Mouse (Mus musculus): ENCODE results near the gene Ccdc85a. TPM values are rescaled to one million over a fixed set of nuclear protein-coding genes. Genes with fewer than 3 reads are reported as not detected.
A peak's percentile ranks its signal among the peaks of the same experiment; 100 is the strongest.
"Not testable (repeated sequence)": the region's sequence is repeated elsewhere in the genome, so short reads cannot be mapped to it uniquely, and the experiment has no call there.

Ccdc85a gene
- polyA plus RNA-seq, 1 experiment from 2014 or later: 2.0 TPM

- Histone ChIP-seq H3K4me2 (replicated peaks; ENCODE audit: low read depth, low read length) (no peak overlapping the region), H3K27ac (ENCODE audit: low read depth, low read length) (no peak overlapping the region), H3K36me3 (ENCODE audit: control insufficient read depth, insufficient read depth, low read length) (no peaks in the 10 kb centered on the region), H3K9ac (ENCODE audit: low read depth, low read length) (no peak overlapping the region), H3K4me1 (ENCODE audit: control insufficient read depth, insufficient read depth, low read length) (no peaks in the 10 kb centered on the region), H3K9me3 (ENCODE audit: control insufficient read depth, low read length) (no peaks in the 10 kb centered on the region), H3K27me3 (ENCODE audit: control insufficient read depth, insufficient read depth, low read length) (no peaks in the 10 kb centered on the region), H3K4me3 (ENCODE audit: low read length) (no peak overlapping the region)
- ATAC-seq (ENCODE audit: low FRiP score, low TSS enrichment): no peak
Observed at GRCm38 (mm10) chr11:28375891-28376290, 208.2 kb downstream of the Ccdc85a start.

DNA sequence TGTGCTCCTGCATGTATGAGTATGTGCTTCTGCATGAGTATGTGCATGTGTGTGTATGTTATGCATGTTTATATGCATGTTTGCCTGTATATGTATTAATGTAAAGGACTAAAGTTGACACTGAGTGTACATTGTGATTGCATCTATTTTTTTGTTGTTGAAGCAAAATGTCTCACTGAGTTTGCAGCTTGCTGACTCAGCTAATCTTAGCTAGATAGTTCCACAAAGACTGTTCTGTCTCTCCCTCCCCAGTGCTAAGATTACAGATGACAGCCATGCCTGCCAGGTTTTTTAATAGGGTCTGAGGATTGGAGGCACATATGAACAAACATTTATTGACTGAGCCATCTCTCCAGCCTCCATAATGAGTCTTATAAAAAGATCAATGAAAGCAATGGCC lies 209.5 kb downstream of the Ccdc85a start:
- Histone ChIP-seq H3K4me3 (ENCODE audit: low read length) (no peak overlapping the region), H3K4me1 (ENCODE audit: control insufficient read depth, insufficient read depth, low read length) (no peaks in the 10 kb centered on the region), H3K27ac (ENCODE audit: low read depth, low read length) (no peak overlapping the region), H3K4me2 (replicated peaks; ENCODE audit: low read depth, low read length) (no peak overlapping the region), H3K36me3 (ENCODE audit: control insufficient read depth, insufficient read depth, low read length) (no peaks in the 10 kb centered on the region), H3K9ac (ENCODE audit: low read depth, low read length) (no peak overlapping the region), H3K27me3 (ENCODE audit: control insufficient read depth, insufficient read depth, low read length) (no peaks in the 10 kb centered on the region), H3K9me3 (ENCODE audit: control insufficient read depth, low read length) (no peaks in the 10 kb centered on the region)
- no peak for ATAC-seq (ENCODE audit: low FRiP score, low TSS enrichment)

- H3K9ac ChIP-seq (ENCODE audit: low read depth, low read length); H3K27ac ChIP-seq (ENCODE audit: low read depth, low read length); H3K4me3 ChIP-seq (ENCODE audit: low read length); ATAC-seq (ENCODE audit: low FRiP score, low TSS enrichment); H3K36me3 ChIP-seq (ENCODE audit: control insufficient read depth, insufficient read depth, low read length); H3K9me3 ChIP-seq (ENCODE audit: control insufficient read depth, low read length); H3K4me1 ChIP-seq (ENCODE audit: control insufficient read depth, insufficient read depth, low read length); H3K27me3 ChIP-seq (ENCODE audit: control insufficient read depth, insufficient read depth, low read length); H3K4me2 ChIP-seq (replicated peaks; ENCODE audit: low read depth, low read length): not testable (repeated sequence)
- 75% methylated on average over 5 of the region's 5 CpGs for WGBS
Observed at GRCm38 (mm10) chr11:28371381-28371780, 212.7 kb downstream of the Ccdc85a start.

DNA sequence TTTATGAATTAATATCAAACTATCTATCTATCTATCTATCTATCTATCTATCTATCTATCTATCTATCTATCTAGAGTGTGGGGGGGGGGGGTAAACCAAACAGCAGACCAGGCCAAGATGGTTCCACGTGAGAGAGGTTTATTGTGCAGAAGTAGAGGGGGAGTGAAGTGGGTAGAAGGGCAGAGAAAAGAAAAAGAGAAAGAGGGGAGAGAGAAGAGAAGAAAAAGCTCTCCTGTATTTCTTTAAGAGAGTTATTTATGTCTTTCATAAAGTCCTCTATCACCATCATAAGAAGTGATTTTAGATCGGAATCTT lies 218.2 kb downstream of the Ccdc85a start:
- H3K4me2 ChIP-seq (replicated peaks; ENCODE audit: low read depth, low read length): peak overlapping the region; percentile 46
- H3K27me3 ChIP-seq (ENCODE audit: control insufficient read depth, insufficient read depth, low read length): no peaks in the 10 kb centered on the region
- H3K9me3 ChIP-seq (ENCODE audit: control insufficient read depth, low read length): no peaks in the 10 kb centered on the region
- H3K9ac ChIP-seq (ENCODE audit: low read depth, low read length): peak overlapping the region; percentile 48; the same call in 1 of the 2 replicates
- no peak overlapping the region; the same call in 1 of the 2 replicates for H3K4me3 ChIP-seq (ENCODE audit: low read length)
- whole genome bisulfite sequencing: 59% methylated on average over 2 of the region's 2 CpGs
- H3K4me1 ChIP-seq (ENCODE audit: control insufficient read depth, insufficient read depth, low read length): 0 out of 2 replicates have a peak, but pooled peaks cover 4% of the 10 kb centered on the region
- H3K36me3 ChIP-seq (ENCODE audit: control insufficient read depth, insufficient read depth, low read length): no peaks in the 10 kb centered on the region
- 0 out of 2 replicates have a peak, but pooled peaks have one; percentile 21 for ATAC-seq (ENCODE audit: low FRiP score, low TSS enrichment)
- no peak overlapping the region for H3K27ac ChIP-seq (ENCODE audit: low read depth, low read length)

GRCm38 (mm10) chr11:28365209-28365928 lies 218.8 kb downstream of the Ccdc85a start:
- peak overlapping the region; percentile 48; the same call in 1 of the 2 replicates for H3K9ac ChIP-seq (ENCODE audit: low read depth, low read length)
- H3K36me3 ChIP-seq (ENCODE audit: control insufficient read depth, insufficient read depth, low read length): no peaks in the 10 kb centered on the region
- H3K9me3 ChIP-seq (ENCODE audit: control insufficient read depth, low read length): no peaks in the 10 kb centered on the region
- peak overlapping the region; percentile 46 for H3K4me2 ChIP-seq (replicated peaks; ENCODE audit: low read depth, low read length)
- H3K27me3 ChIP-seq (ENCODE audit: control insufficient read depth, insufficient read depth, low read length): no peaks in the 10 kb centered on the region
- WGBS: 11% methylated on average over 26 of the region's 26 CpGs
- H3K27ac ChIP-seq (ENCODE audit: low read depth, low read length): no peak overlapping the region
- 0 out of 2 replicates have a peak, but pooled peaks cover 4% of the 10 kb centered on the region for H3K4me1 ChIP-seq (ENCODE audit: control insufficient read depth, insufficient read depth, low read length)
- peak overlapping the region; percentile 28 for H3K4me3 ChIP-seq (ENCODE audit: low read length)
- peak; percentile 93 for ATAC-seq (ENCODE audit: low FRiP score, low TSS enrichment)

DNA sequence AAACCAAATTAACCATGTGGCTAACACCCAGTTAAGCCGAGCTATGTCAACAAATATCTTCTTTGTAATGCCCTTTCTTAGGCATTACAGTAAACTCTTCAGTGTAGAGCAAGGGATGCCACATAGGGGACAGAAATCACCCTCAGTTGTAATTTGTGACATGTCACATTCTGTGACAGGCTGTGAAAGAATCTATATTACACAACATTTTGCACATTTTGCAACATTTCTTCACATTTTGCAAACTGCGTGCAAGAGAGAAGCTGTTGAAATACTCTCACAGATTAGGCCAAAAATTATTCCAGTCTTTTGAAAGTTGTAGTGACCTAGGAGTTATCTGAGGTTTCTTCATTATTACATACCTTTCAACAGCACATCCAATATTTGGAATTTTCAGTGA lies 240.7 kb downstream of the Ccdc85a start:
- no peaks in the 10 kb centered on the region for H3K27me3 ChIP-seq (ENCODE audit: control insufficient read depth, insufficient read depth, low read length)
- no peak for ATAC-seq (ENCODE audit: low FRiP score, low TSS enrichment)
- WGBS: 93% methylated on average over 2 of the region's 2 CpGs

GRCm38 (mm10) chr11:28341887-28342286 lies 242.2 kb downstream of the Ccdc85a start:
- ATAC-seq (ENCODE audit: low FRiP score, low TSS enrichment): no peak

More for the DNA sequence above, 240.7 kb downstream of the Ccdc85a start:
- Histone ChIP-seq H3K9me3 (ENCODE audit: control insufficient read depth, low read length) (no peaks in the 10 kb centered on the region), H3K4me3 (ENCODE audit: low read length) (no peak overlapping the region), H3K4me1 (ENCODE audit: control insufficient read depth, insufficient read depth, low read length) (no peaks in the 10 kb centered on the region), H3K9ac (ENCODE audit: low read depth, low read length) (no peak overlapping the region), H3K27ac (ENCODE audit: low read depth, low read length) (no peak overlapping the region), H3K36me3 (ENCODE audit: control insufficient read depth, insufficient read depth, low read length) (no peaks in the 10 kb centered on the region), H3K4me2 (replicated peaks; ENCODE audit: low read depth, low read length) (no peak overlapping the region)

GRCm38 (mm10) chr11:28339224-28340150 lies 244.6 kb downstream of the Ccdc85a start, which contains the start of gene Gm6685:
Gene Gm6685, minus strand, starts transcription at chr11:28339867.
- not testable (repeated sequence) for H3K9ac ChIP-seq (ENCODE audit: low read depth, low read length); H3K4me2 ChIP-seq (replicated peaks; ENCODE audit: low read depth, low read length); H3K27me3 ChIP-seq (ENCODE audit: control insufficient read depth, insufficient read depth, low read length); H3K9me3 ChIP-seq (ENCODE audit: control insufficient read depth, low read length); H3K4me3 ChIP-seq (ENCODE audit: low read length); H3K4me1 ChIP-seq (ENCODE audit: control insufficient read depth, insufficient read depth, low read length); H3K27ac ChIP-seq (ENCODE audit: low read depth, low read length); ATAC-seq (ENCODE audit: low FRiP score, low TSS enrichment); H3K36me3 ChIP-seq (ENCODE audit: control insufficient read depth, insufficient read depth, low read length)
- WGBS: 94% methylated on average over 34 of the region's 45 CpGs

More at GRCm38 (mm10) chr11:28341887-28342286, 242.2 kb downstream of the Ccdc85a start:
- Histone ChIP-seq H3K9ac (ENCODE audit: low read depth, low read length) (no peak overlapping the region), H3K4me2 (replicated peaks; ENCODE audit: low read depth, low read length) (no peak overlapping the region), H3K4me1 (ENCODE audit: control insufficient read depth, insufficient read depth, low read length) (no peaks in the 10 kb centered on the region), H3K9me3 (ENCODE audit: control insufficient read depth, low read length) (no peaks in the 10 kb centered on the region), H3K4me3 (ENCODE audit: low read length) (no peak overlapping the region), H3K27me3 (ENCODE audit: control insufficient read depth, insufficient read depth, low read length) (no peaks in the 10 kb centered on the region), H3K27ac (ENCODE audit: low read depth, low read length) (no peak overlapping the region), H3K36me3 (ENCODE audit: control insufficient read depth, insufficient read depth, low read length) (no peaks in the 10 kb centered on the region)
- WGBS: 65% methylated on average over 5 of the region's 5 CpGs
